Mouse (Mus musculus) gastrocnemius, postnatal 10 days (tissue): Measurements from ENCODE around the gene Lefty1. TPM values are rescaled to one million over a fixed set of nuclear protein-coding genes. Genes with fewer than 3 reads are reported as not detected.
A peak's percentile ranks its signal among the peaks of the same experiment; 100 is the strongest.
"Not testable (repeated sequence)": the region's sequence is repeated elsewhere in the genome, so short reads cannot be mapped to it uniquely, and the experiment has no call there.

ENCODE experiments used
- DNase-seq: peaks from one replicate; pipeline ENCODE4 v3.0.0; 2021; ENCODE audit warnings: mixed read lengths
- long read RNA-seq, 2 experiments: library from polyadenylated mRNA; stranded (forward); transcript quantifications; one replicate each; pipeline ENCODE4 v2.0.0; 2021
- total RNA-seq, 2 experiments: library from RNA; stranded (reverse); gene quantifications; 2 replicates each; pipeline ENCODE4 v1.2.3; 2021

Lefty1 gene
- 1 to 10 TPM in 1 of 2 experiments, under 1 TPM in 1; 0.59 to 1.2 TPM for total RNA-seq
- long read RNA-seq, experiment 1, partial matches to known transcripts: 0 of 1 reads
- long read RNA-seq, experiment 1, other reads (novel, unspliced or antisense): 0 of 1 reads
- long read RNA-seq, experiment 2: 0 reads

DNA sequence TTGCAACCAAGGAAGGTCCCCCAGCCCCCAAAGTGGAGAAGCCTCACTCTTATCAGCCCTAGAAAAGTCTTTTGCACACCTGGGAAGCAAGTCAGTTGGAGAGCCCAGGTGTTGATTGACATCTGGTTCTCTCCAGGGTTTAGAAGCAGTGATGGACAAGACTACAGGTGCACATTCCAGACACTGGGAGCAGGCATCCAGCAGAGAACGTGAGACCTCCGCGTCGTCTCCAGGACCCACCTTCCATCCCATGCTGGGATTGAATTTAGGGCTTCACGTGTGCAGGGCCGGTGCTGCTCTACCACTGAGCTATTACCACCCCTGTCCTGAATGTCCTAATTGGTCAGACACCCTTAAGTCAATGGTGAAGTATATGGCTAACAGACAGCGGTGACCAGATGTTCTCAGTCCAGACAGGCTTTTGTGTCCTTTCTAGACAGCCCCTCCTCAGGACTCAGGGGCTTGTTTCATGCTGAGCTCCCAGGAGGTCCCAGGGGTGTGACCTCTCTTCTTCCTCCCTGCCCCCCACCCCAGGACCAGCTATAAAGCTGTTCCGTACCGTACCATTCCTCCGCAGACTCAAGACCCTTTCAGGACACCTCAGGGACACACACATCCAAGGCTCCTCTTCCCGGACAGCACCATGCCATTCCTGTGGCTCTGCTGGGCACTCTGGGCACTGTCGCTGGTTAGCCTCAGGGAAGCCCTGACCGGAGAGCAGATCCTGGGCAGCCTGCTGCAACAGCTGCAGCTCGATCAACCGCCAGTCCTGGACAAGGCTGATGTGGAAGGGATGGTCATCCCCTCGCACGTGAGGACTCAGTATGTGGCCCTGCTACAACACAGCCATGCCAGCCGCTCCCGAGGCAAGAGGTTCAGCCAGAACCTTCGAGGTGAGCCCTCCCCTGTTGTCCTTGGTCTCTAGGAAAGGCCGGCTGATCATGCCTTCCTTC lies at the start of gene Lefty1:
Gene Lefty1, plus strand, starts transcription at position 556 of the 953 bp plus-strand sequence.
- DNase-seq: no peak

DNA sequence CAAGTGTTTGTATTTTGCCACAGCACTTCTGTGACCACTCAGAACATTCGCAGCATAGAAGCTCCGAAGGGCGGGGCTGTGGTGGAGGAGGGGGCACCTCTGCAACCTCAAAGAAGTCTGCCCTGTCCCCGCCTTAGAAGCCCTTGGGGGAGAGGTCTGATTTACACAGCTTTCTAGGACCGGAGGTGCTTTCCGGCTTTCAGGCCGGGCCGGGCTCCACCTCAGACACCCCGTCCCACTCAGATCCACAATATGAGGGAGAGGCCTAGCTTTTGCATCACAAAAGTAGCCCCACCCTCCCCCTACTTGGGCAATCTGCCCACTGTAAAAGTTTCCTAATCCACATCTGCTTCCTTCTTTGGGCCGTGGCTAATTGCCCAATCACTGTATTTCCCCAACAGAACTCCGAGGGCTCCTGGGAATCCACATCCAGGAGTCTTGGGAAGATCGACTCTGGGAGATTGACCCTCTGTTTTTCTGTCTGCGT lies 46.2 kb upstream of the Lefty1 start:
- peak; percentile 81 for DNase-seq

DNA sequence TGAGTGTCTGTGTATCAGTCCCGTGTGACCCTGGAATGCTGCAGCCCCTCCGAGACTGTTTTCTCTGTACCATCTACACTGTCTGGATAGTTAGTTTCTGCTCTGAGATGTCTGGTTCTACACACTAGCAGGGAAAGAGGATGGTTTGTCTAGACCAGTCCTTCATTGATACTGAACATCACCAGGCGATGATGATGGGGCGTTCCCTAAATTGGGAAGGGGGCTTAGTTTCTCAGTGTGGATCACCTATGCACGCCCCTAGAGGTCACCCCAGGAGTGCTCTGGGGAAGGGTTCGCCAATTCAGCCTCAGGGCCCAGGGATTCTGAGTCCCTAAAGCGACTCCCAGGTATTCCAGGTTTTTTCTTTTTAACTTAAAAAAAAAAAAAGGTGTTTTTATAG lies 45.6 kb upstream of the Lefty1 start:
- no peak for DNase-seq

GRCm38 (mm10) chr1:180889841-180890240 lies 45.0 kb upstream of the Lefty1 start:
- no peak for DNase-seq

DNA sequence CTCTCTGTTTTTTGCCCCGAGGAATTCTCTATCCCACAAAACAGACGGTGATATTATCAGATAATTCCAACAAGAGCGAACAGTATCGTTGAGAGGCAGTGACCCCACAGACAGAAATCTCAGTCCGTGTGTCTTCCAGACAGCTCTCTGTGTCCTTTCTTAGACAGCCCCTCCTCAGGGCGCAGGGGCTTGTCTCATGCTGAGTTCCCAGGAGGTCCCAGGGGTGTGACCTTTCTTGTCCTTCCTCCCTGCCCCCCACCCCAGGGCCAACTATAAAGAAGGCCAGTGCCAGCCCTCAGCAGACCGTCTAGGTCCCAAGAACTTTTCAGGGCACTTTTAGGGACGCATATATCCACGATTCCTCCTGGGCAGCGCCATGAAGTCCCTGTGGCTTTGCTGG lies 42.0 kb upstream of the Lefty1 start, which contains the start of gene Lefty2:
Gene Lefty2, plus strand, starts transcription at position 301 of the 400 bp plus-strand sequence.
- no peak for DNase-seq

GRCm38 (mm10) chr1:180894088-180894987 lies 40.5 kb upstream of the Lefty1 start:
- DNase-seq: not testable (repeated sequence)

- DNase-seq: no peak
Observed at GRCm38 (mm10) chr1:180901107-180901506, 33.7 kb upstream of the Lefty1 start.

DNA sequence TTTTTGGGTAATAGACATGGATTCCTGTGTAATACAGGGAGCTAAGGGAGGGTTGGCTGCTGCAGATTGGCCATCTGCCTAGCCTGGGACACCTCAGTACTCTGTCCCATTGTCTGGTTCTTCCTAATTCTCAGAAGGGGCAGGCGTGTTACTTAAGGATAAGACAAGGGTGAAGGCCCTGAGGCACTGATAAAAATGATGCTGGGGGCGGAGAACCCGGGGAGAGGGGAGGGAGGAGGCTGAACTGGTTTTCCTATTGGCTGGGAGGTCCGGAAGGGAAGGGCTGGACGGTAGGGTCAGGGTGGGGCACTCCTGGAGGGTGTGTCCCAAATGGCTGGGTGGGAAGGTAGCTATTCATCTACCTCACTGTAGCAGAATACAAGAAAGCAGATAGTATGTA lies 31.9 kb upstream of the Lefty1 start:
- DNase-seq: no peak

DNA sequence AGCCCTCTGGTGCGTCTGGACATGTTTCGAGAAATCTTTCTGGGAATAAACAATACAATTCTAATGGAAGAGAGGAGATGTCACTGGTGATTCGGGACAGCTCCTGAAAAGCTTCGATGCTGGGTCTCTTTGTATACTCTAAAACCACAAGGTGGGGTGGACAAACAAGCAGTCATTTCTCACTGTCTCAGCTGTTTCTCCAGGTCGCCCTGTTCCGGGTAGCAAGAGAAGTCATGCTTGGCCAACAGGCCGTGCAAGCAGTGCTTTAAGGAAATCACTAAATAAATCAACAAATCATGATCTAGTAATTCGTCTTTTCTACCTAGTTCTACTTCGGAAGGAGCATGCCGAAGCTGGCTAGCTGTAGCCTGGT lies 31.2 kb upstream of the Lefty1 start:
- DNase-seq: no peak

GRCm38 (mm10) chr1:180904039-180904814 lies 30.6 kb upstream of the Lefty1 start, which contains the start of gene Pycr2:
Gene Pycr2 (plus strand): TSS chr1:180904293.
- DNase-seq: peak; percentile 93

DNA sequence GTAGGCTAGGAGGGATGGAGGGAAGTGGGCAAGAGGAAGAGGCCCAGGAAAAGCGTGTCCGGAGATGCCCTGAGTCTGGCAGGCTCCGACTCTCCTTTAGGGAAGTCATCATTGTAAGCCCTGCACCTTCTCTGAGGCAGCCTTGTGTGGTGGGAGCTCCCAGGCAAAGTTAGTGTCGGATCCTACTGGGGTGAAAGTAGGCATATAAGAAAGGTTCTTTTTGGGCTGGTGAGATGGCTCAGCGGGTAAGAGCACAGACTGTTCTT lies 30.1 kb upstream of the Lefty1 start:
- DNase-seq: no peak

- DNase-seq: no peak
Observed at GRCm38 (mm10) chr1:180905307-180905706, 29.5 kb upstream of the Lefty1 start.

DNA sequence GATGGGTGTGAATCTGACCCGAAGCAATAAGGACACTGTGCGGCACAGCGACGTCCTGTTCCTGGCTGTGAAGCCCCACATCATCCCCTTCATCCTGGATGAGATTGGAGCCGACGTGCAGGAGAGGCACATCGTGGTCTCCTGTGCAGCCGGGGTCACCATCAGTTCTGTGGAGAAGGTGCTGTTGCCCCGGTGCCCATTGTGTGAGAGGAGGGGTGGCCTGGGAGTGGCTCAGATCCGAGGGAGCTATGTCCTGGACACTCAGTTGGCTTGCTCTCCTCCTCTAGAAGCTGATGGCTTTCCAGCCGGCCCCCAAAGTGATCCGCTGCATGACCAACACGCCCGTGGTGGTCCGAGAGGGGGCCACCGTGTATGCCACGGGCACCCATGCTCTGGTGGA lies 28.9 kb upstream of the Lefty1 start:
- DNase-seq: no peak

GRCm38 (mm10) chr1:180906461-180907147 lies 28.2 kb upstream of the Lefty1 start:
- no peak for DNase-seq

DNA sequence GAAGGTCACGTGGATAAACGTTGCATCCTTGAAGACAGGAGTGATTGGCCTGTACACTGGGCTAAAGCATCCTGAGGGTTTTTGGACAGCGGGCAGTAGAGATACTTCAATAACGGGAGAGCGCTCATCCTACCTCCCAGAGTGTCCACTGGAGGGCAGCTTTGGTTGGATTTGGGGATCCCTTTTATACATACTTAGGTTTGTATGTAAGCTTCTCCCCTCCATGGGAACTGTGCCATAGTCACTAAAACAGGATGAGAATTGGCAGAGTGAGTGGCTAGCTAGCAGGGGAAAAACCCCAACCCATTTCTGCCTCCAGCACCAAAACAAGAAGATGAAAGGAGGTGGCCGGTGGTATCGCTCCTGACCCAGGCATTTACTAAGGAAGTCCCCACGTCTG lies 23.7 kb upstream of the Lefty1 start:
- DNase-seq: no peak

DNA sequence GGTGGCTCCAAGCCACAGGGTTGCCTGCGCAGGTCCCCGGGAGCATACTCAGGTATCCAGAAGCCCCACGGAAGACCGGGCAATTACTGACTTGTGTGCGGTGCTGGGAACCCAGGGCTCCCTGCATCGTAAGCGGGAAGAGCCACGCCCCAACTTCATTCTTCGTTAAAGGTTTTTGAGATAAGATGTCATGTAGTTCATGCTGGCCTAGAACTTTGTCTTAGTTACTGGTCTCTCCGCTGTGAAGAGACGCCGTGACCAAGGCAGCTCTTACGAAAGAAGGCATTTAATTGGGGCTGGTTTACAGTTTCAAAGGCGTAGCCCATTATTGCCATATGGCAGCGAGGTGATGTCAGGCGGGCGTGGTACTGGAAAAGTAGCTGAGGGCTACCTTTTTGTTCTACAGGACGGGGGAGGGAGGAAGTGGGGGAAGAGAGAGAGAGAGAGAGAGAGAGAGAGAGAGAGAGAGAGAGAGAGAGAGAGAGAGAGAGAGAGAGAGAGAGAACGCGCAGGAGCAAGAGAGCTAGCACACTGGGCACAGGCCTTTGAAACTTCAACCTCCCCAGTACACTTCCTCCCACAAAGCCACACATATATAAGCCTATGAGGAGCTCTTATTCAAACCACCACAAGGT lies 23.1 kb upstream of the Lefty1 start:
- DNase-seq: no peak

GRCm38 (mm10) chr1:180912792-180913191 lies 22.0 kb upstream of the Lefty1 start:
- DNase-seq: no peak

- DNase-seq: no peak
Observed at GRCm38 (mm10) chr1:180913797-180914196, 21.0 kb upstream of the Lefty1 start.

- no peak for DNase-seq
Observed at GRCm38 (mm10) chr1:180916425-180916824, 18.4 kb upstream of the Lefty1 start.

DNA sequence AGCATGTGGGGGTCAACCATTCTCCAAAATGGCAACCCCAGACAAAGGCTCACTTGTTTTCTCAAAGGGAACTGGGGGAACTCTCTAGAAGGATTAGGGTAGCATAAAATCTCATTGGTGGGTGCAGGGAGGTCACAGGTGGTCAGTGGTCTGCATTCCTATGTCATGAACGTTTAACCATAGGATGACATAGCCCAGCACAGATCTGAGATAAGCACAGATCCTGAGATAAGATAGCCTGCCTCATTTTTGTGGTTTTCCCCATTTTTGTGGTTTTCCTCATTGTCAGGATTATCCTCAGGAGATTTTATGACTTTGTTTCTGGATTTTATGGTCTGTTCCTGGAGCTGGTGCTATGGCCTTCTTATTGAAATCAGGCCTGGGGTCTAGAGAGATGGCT lies 17.8 kb upstream of the Lefty1 start:
- no peak for DNase-seq

DNA sequence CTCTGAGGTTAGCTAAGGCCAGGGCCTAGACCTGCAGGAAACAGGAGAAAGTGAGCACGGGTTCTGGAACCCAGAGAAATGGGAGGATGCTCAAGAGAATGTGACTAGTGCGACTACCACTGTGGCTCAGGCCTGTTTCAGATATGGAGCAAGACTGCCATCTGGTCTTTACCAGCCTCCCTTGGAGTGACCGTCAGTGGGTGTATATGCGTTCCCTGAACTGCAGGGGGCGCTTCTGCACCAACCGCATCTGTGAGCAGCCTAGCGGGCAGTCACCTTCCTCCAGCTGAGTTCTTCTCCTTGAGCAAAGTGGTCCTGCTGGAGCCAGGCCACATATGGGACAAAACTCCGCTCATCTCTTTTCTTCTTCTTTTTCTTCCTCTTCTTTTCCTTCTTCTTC lies 15.1 kb upstream of the Lefty1 start:
- DNase-seq: no peak
